Mouse (Mus musculus) myocyte (in vitro differentiated cells): Measurements from ENCODE around the gene Hoxb3. TPM values are rescaled to one million over a fixed set of nuclear protein-coding genes. Genes with fewer than 3 reads are reported as not detected.

Experiments
- H3K27me3 ChIP-seq: one replicate; pipeline ENCODE4 v1.6.1; 2011; ENCODE audit not compliant: control insufficient read depth, insufficient read depth, insufficient read length
- H3K36me3 ChIP-seq: one replicate; pipeline ENCODE4 v1.6.1; 2011; ENCODE audit not compliant: control insufficient read depth, insufficient read depth
- H3K4me2 ChIP-seq: one replicate; pipeline ENCODE4 v1.6.1; 2011; ENCODE audit warnings: low read depth, control low read depth
- H3K4me3 ChIP-seq: one replicate; pipeline ENCODE4 v1.5.1; 2011; ENCODE audit warnings: mild to moderate bottlenecking, control low read depth, moderate library complexity
- H3K79me2 ChIP-seq: one replicate; pipeline ENCODE4 v1.6.1; 2011; ENCODE audit not compliant: control insufficient read depth, insufficient read depth
- H3ac ChIP-seq: one replicate; pipeline ENCODE4 v1.6.1; 2011; ENCODE audit not compliant: control insufficient read depth, insufficient read length
- CEBPB ChIP-seq: IDR thresholded peaks from 2 replicates; pipeline ENCODE4 v1.6.1; 2011; ENCODE audit warnings: mild to moderate bottlenecking, moderate library complexity; ENCODE audit not compliant: poor library complexity, insufficient read depth, severe bottlenecking
- E2F4 ChIP-seq: IDR thresholded peaks from one replicate; pipeline ENCODE4 v1.6.1; 2011; ENCODE audit warnings: mild to moderate bottlenecking, control low read depth, moderate library complexity; ENCODE audit not compliant: insufficient read depth
- MAX ChIP-seq: IDR thresholded peaks from one replicate; pipeline ENCODE4 v1.6.1; 2011; ENCODE audit warnings: low read depth, mild to moderate bottlenecking, control low read depth
- MYOD1 ChIP-seq, 3 experiments: IDR thresholded peaks; one replicate each; pipeline ENCODE4 v1.6.1; 2011; ENCODE audit warnings: control low read depth in 2 of 3, low read depth in 2 of 3, mild to moderate bottlenecking in 2 of 3, moderate library complexity in 1 of 3; ENCODE audit not compliant: insufficient read length in 2 of 3, control insufficient read depth in 1 of 3
- MYOG ChIP-seq, 3 experiments: IDR thresholded peaks; one replicate each; pipeline ENCODE4 v1.6.1; 2011; ENCODE audit warnings: control low read depth in 2 of 3, low read depth in 2 of 3, mild to moderate bottlenecking in 2 of 3; ENCODE audit not compliant: insufficient read length in 2 of 3, control insufficient read depth in 1 of 3, insufficient read depth in 1 of 3
- POLR2A ChIP-seq: IDR thresholded peaks from one replicate; pipeline ENCODE4 v1.6.1; 2011; ENCODE audit warnings: low read depth, mild to moderate bottlenecking, control low read depth, moderate library complexity; ENCODE audit not compliant: insufficient read length
- POLR2AphosphoS2 ChIP-seq: IDR thresholded peaks from one replicate; pipeline ENCODE4 v1.6.1; 2011; ENCODE audit warnings: low read depth, control low read depth; ENCODE audit not compliant: insufficient read length
- REST ChIP-seq: IDR thresholded peaks from one replicate; pipeline ENCODE4 v1.6.1; 2011; ENCODE audit warnings: mild to moderate bottlenecking, control low read depth, moderate library complexity; ENCODE audit not compliant: insufficient read depth, insufficient read length
- SRF ChIP-seq: IDR thresholded peaks from one replicate; pipeline ENCODE4 v1.6.1; 2011; ENCODE audit warnings: low read depth; ENCODE audit not compliant: control insufficient read depth, insufficient read length
- TCF12 ChIP-seq: IDR thresholded peaks from one replicate; pipeline ENCODE4 v1.6.1; 2011; ENCODE audit warnings: mild to moderate bottlenecking, control low read depth; ENCODE audit not compliant: poor library complexity, insufficient read depth, severe bottlenecking
- TCF3 ChIP-seq: IDR thresholded peaks from one replicate; pipeline ENCODE4 v1.6.1; 2011; ENCODE audit warnings: low read depth, control low read depth; ENCODE audit not compliant: insufficient read length
- USF1 ChIP-seq: IDR thresholded peaks from one replicate; pipeline ENCODE4 v1.6.1; 2011; ENCODE audit warnings: low read depth, mild to moderate bottlenecking, control low read depth, moderate library complexity
- polyA plus RNA-seq: library from polyadenylated mRNA; unstranded; fragments of >200 nt; fragmentation: generic; extraction: Trizol; gene quantifications from one replicate; pipeline ENCODE4 v1.2.1, GENCODE M21; 2012; ENCODE audit warnings: missing spikeins

Hoxb3 gene
- polyA plus RNA-seq, 1 experiment = not detected

GRCm38 (mm10) chr11:96281855-96282570 is 41.1 kb upstream of the Hoxb3 start, which contains the start of gene Hoxb8:
TSS of gene Hoxb8 (plus strand) at chr11:96281905.
- Histone ChIP-seq H3K4me2 (no peak within 1 kb of the TSS), H3K79me2 (no peaks in the 10 kb centered on the region), H3ac (no peak within 1 kb of the TSS), H3K4me3 (no peak within 1 kb of the TSS), H3K36me3 (no peaks in the 10 kb centered on the region), H3K27me3 (peaks cover 91% of the 10 kb centered on the region)
- TF ChIP-seq TCF3 (no peak), E2F4 (no peak), POLR2AphosphoS2 (no peak), POLR2A (no peak), REST (no peak), USF1 (no peak), MYOD1 (IDR thresholded peaks at IDR 0.05; ENCODE audit: control insufficient read depth in 1 of 3, insufficient read length in 2 of 3, low read depth in 2 of 3) (no peak), MAX (no peak), SRF (no peak), MYOG (IDR thresholded peaks at IDR 0.05; ENCODE audit: control insufficient read depth in 1 of 3, insufficient read depth in 1 of 3, insufficient read length in 2 of 3, low read depth in 2 of 3) (no peak), CEBPB (no peak), TCF12 (no peak)

DNA sequence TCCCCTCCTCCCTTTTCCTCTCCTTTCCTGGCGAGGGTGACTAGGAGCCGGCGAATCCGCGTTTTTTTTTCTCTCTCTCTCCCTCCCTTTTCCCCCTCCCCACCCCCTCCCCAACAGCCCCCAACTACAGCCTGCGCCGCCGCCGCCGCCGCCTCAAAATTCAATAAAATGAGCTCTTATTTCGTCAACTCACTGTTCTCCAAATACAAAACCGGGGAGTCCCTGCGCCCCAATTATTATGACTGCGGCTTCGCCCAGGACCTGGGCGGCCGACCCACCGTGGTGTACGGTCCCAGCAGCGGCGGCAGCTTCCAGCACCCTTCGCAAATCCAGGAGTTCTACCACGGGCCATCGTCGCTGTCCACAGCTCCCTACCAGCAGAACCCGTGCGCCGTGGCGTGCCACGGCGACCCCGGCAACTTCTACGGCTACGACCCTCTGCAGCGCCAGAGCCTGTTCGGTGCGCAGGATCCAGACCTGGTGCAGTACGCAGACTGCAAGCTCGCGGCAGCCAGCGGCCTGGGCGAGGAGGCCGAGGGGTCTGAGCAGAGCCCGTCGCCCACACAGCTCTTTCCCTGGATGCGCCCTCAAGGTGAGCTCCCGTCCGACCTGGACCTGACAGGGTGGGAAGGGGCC is 40.2 kb upstream of the Hoxb3 start:
- no peak overlapping the region for H3K4me2 ChIP-seq
- peaks cover 91% of the 10 kb centered on the region for H3K27me3 ChIP-seq
- no peaks in the 10 kb centered on the region for H3K36me3 ChIP-seq
- no peak overlapping the region for H3K4me3 ChIP-seq
- no peak overlapping the region for H3ac ChIP-seq
- H3K79me2 ChIP-seq = no peaks in the 10 kb centered on the region
- TF ChIP-seq TCF3 (no peak), POLR2A (no peak), SRF (no peak), MYOD1 (IDR thresholded peaks at IDR 0.05; ENCODE audit: control insufficient read depth in 1 of 3, insufficient read length in 2 of 3, low read depth in 2 of 3) (no peak), MAX (no peak), USF1 (no peak), TCF12 (no peak), E2F4 (no peak), POLR2AphosphoS2 (no peak)

DNA sequence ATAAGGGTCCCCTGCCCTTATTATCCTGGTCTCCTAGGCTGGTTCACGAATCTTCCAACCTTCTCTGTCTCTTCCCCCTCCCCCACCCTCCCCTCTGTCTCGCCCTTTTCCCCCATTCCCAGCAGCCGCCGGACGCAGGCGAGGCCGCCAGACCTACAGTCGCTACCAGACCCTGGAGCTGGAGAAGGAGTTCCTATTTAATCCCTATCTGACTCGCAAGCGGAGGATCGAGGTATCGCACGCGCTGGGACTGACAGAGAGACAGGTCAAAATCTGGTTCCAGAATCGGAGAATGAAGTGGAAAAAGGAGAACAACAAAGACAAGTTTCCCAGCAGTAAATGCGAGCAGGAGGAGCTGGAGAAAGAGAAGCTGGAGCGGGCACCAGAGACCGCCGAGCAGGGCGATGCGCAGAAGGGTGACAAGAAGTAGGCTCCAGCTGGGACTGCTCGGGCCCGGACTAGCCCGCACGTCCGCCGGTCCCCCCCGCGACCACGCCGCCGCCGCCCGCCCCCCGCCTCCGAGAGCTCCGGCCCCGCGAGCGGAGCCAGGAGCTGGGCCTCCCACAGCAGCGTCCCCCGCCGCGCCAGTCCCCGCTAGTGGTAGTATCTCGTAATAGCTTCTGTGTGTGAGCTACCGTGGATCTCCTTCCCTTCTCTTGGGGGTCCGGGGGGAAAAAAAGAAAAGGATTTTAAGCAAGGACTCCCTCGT is 38.9 kb upstream of the Hoxb3 start:
- no peak overlapping the region for H3ac ChIP-seq
- no peaks in the 10 kb centered on the region for H3K36me3 ChIP-seq
- H3K4me2 ChIP-seq = peak overlapping the region; percentile 56
- no peaks in the 10 kb centered on the region for H3K79me2 ChIP-seq
- TF ChIP-seq TCF3 (no peak), E2F4 (no peak), REST (no peak), SRF (no peak), USF1 (no peak), MAX (no peak), TCF12 (no peak), CEBPB (no peak), MYOG (IDR thresholded peaks at IDR 0.05; ENCODE audit: control insufficient read depth in 1 of 3, insufficient read depth in 1 of 3, insufficient read length in 2 of 3, low read depth in 2 of 3) (no peak)
- peaks cover 94% of the 10 kb centered on the region for H3K27me3 ChIP-seq
- H3K4me3 ChIP-seq = no peak overlapping the region

- H3K36me3 ChIP-seq = no peaks in the 10 kb centered on the region
- TF ChIP-seq POLR2AphosphoS2 = no peak
- TF ChIP-seq MYOD1 (IDR thresholded peaks at IDR 0.05; ENCODE audit: control insufficient read depth in 1 of 3, insufficient read length in 2 of 3, low read depth in 2 of 3) = no peak
- TF ChIP-seq REST = no peak
- no peak for TF ChIP-seq POLR2A
- no peak for TF ChIP-seq CEBPB
- no peak for TF ChIP-seq MAX
- no peak for TF ChIP-seq USF1
- no peak for TF ChIP-seq E2F4
- TF ChIP-seq TCF12 = no peak
- no peak for TF ChIP-seq SRF
- no peak for TF ChIP-seq TCF3
- TF ChIP-seq MYOG (IDR thresholded peaks at IDR 0.05; ENCODE audit: control insufficient read depth in 1 of 3, insufficient read depth in 1 of 3, insufficient read length in 2 of 3, low read depth in 2 of 3) = no peak
- peaks cover 95% of the 10 kb centered on the region for H3K27me3 ChIP-seq
- no peak overlapping the region for H3ac ChIP-seq
- H3K4me3 ChIP-seq = no peak overlapping the region
- H3K79me2 ChIP-seq = no peaks in the 10 kb centered on the region
- peak overlapping the region; percentile 56 for H3K4me2 ChIP-seq
Observed at GRCm38 (mm10) chr11:96284774-96285734, 38.1 kb upstream of the Hoxb3 start.
